Mouse (Mus musculus) thymus, postnatal 36 days (tissue): ENCODE data around the gene Klhdc2.
A peak's percentile ranks its signal among the peaks of the same experiment; 100 is the strongest.

Source experiments
- DNase-seq, 2 experiments: peaks; one replicate each; pipeline ENCODE4 v3.0.0; 2022; ENCODE audit warnings: mixed read lengths in 2 of 2

The Klhdc2 gene

DNA sequence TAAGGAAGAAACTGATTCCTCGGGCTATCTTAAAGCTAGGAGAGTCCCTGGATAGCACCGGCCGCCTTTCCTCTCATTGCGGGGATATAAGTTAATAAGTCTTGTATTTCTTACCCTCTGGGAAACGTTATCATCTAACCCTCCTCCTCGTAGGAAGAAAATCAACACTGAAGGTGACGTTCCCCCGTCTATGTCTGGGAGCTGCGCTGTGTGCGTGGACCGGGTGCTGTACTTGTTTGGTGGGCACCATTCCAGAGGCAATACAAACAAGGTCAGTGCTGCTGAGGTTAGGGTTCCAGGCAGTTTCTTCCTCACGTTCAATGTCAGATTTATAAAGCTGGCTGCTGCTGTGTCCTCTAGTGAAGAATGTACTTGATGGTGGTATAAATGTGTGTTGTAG is 5.7 kb downstream of the Klhdc2 start:
- DNase-seq: no peak

DNA sequence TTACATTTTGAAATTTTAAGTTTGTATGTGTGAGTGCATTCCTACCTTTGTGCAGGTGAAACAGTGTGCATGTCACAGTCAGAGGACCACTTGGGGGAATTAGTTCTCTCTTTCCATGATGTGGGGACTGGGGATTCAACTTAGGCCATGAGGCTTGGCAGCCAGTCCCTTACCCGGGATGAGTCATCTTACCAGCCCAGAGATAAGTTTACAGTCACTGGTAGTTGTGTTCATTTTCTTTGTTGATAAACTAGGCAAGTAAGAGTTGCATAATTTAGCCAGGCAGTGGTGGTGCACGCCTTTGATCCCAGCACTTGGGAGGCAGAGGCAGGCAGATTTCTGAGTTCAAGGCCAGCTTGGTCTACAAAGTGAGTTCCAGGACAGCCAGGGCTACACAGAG is 7.6 kb downstream of the Klhdc2 start:
- DNase-seq: no peak

DNA sequence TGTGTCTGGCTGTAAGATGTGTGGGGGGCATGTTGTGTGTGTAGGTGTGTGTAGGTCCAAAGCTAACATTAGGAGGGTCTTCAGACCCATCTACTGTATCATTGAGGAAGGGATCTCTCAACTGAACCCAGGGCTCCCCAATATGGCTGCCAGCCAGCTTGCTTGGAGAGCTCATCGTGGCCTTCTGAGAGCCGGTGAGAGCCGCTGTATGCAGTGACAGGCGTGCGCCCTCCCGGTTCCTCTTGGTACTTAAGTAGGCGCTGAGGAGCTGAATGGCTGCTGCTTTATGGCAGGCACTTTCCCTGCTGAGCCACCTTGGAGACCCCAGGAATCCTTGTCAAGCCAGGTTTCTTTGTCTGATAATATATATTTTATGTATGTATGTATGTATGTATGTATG is 9.9 kb downstream of the Klhdc2 start:
- DNase-seq: no peak

DNA sequence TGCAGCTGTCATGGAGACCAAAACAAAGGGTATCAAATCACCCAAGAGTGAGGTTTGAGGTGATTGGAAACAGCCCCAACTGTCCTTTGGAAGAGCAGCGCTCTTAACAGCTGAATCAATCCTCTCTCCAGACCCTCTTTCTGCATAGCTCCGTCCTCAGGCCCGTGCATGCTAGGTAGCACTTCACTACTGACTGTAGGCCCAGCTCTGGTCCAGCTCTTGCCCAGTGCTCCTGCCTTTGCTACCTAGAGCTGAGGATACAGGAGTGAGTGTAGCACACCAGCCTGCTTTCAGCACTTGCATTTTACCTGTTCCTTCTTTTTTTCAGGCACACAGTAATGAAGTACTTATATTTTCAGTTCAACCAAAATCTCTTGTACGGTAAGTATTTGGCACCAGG is 13.2 kb downstream of the Klhdc2 start:
- no peak for DNase-seq

DNA sequence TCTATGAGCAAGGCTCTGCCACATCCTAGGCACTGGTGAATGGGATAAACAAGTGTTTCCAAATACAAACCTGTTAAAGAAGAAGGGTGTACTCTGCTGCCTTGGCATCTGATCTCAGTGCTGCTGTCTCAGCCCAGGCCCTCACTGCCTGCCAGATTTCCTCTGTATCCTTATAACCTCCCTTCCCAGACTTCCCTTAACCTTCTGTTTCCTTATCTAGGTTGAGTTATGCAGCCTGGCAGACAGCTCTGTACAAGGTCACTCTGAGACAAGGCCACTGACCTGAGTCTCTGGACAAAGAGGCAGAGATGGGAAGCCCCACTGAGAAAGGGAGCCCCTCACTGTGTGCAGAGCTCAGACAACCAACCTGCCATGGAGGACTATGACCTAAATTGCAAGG is 21.9 kb downstream of the Klhdc2 start:
- DNase-seq: no peak

DNA sequence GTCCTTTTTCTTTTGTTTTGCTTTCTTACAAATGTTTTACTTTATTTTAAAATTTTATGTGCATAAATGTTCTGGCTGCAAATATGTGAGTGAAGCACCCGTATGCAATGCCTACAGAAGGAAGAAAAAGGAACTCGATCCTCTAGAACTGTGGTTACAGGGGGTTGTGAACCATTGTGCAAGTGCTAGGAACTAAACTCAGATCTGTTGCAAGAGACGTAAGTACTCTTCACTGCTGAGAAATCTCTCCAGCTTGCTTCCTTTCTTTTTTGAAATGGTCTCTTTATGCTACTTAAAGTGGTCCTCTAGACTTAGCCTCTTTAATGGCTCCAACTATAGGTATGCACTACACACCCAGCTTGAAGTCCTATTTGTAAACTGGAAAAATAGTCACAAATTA is 34.7 kb downstream of the Klhdc2 start:
- no peak for DNase-seq

DNA sequence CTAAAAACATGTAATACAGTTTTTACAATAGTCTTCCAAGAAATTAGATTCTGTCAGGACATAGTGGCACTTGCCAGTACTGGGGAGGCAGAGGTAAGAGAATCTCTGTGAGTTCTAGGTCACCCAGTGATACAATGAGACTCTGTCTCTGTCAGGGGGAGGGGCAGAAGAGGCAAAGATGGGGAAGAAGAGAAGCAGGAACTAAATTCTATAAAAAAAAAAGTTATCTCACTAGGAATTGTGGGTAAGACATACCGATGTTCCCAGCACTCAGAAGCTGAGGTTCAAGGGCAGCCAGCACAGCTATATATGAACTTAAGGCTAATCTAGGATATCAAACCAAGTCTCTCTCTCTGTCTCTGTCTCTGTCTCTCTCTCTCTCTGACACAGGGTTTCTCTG is 35.7 kb downstream of the Klhdc2 start:
- no peak for DNase-seq

DNA sequence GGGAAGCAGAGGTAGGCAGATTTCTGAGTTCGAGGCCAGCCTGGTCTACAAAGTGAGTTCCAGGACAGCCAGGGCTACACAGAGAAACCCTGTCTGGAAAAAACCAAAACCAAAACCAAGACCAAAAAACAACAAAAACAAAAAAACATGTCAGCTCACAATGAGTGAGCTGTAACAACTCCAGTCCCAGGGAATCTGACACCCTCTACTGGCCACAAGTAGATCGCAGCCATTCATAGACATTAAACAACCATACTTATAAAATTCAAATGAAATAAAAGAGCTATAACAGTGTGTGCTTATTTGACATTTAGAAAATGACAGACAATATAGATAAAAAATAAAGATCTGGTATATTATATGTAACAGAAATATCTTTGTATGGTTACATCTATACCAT is 37.1 kb downstream of the Klhdc2 start:
- DNase-seq: peak; percentile 10 to 22

DNA sequence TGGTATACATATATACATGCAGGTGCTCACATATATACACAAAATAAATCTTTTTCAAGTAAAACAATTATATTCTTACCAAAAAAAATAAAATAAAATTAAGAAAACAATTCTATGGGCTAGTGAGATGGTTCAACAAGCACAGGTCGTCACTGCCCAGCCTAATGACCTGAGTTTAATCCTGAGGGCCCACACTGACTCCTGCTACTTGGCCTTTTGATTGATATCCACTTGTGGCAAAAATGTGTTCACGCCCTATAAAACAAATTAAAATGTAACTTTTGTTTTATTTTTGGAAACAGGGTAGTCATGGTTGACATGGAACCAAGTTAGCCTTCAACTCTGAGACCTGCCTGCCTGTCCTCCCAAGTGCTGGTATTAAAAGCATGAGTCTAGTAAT is 53.4 kb downstream of the Klhdc2 start:
- no peak for DNase-seq

DNA sequence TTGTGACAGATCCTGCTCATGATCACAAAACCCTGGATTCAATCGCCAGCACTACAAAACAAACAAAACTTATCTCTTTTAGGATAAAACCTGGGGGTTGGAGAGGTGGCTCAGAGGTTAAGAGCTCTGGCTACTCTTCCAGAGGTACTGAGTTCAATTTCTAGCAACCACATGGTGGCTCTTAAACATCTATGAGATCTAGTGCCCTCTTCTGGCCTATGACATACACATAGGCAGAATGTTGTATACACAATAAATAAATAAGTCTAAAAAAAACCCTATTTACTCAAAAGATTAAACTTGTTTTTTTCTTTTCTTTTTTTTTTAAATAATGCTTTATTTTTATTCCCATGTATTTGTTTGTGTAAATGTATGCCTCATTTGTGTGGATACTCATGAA is 55.2 kb downstream of the Klhdc2 start:
- DNase-seq: no peak

DNA sequence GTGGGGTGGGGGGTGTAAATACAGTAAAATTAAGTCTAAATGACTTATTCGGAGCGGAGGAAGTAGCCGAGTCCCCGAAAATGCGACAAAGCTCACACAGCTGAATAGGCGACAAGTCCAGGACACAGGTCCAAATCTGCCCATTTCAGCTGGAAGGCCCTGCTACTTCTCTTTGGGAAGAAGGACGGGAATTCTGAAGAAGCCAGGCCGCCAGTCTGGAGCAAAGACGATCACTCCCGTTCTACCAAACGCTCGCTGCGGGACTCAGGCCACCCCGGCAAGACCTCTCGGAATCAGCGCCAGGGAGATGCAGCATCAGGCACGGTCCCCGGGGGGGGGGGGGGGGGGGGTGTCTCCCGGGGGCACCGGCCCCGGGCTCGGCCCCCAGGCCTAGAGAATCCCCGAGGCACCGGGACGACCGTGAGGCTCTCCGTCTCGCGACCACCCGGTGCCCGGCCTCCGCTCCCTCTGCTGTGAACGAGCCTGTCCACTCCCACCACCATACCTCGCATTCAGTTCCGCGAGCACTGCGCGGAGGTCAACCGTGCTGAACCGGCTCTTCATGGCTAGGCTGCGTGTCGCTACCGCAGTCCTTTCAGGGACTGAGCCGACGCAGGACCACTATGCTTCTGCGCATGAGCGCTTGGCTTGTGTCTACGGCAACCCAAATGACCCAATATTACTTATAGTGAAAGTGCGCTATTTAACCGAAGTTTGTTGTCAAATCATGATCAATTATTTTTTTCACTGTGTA is 60.2 kb downstream of the Klhdc2 start, which contains the start of gene Nemf:
TSS of gene Nemf (minus strand) at position 620 of the 754 bp plus-strand sequence.
- peak; percentile 77 to 80 for DNase-seq

DNA sequence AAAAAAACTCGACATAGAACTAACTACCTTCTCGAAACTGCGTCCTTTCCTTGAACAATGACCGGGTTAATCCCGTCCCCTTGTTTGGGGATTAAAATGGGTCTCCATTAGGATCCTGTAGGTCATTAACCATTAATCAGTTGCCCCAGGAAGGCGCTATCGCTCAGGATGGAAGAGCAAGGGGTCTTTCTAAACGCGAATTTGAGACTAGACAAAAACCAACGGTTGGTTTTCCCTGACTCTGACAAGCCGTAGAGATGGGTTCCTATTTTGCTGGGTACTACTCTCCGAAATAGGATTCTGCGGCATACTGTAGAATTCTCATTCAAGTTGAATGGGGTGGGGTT is 60.8 kb downstream of the Klhdc2 start:
- no peak for DNase-seq
